Mouse (Mus musculus): Measurements from ENCODE around the gene Ipo8.

The Ipo8 gene

GRCm38 (mm10) chr6:148751400-148751799 lies 79.9 kb downstream of the Ipo8 start:
- peak; percentile 20 for DNase-seq

DNA sequence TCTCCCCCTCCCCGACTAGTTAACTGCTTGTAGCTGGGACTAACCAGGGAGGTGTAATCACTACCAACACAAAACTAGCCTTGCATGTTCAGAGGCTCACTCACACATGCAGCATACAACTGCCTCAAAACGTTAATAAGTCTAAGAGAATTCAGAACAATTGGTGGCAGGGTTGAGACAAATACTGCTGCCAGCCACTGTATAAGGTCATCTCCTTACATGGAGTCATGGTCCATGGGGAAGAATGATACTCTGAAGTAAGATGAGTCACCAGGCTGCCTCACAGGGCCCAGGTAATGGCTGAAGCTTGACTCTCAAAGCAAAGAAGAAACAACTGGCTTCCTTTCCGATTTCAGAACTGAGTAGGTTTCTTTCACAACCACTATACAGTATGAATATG lies 81.1 kb downstream of the Ipo8 start:
- no peak for DNase-seq

DNA sequence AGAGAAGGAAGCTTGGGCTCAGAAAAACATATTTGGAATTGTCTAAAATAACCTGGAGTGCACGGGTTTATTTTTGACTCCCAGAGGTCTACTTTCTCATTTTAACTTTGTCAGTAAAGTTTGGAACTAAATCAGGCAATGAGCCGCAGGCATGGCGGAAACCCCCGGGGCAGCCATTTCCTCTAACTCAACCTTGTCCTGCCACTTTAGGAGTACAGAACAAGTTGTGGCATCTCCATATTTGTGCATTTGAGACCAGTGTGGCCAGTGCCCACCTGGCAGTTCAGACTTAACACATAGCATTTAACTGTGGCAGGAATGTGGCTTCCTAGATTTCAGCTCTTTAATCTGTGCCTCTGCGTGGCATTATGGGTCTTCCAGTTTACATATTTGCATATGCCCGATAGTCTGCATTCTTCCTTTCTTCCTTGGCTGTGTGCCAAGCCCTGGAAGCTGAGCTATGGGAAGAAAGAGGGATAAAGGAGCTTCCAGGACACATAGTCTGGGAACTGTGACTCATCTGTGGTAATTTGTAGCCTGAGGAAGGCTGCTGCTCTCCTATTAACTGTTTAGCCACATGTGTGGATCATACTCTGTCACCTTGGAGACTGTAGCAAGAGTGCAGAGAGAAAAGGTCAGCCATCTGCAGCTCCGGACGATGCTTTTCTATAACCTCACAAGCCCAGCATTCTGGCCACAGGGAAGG lies 90.6 kb downstream of the Ipo8 start:
- DNase-seq, result peak; percentile 7

DNA sequence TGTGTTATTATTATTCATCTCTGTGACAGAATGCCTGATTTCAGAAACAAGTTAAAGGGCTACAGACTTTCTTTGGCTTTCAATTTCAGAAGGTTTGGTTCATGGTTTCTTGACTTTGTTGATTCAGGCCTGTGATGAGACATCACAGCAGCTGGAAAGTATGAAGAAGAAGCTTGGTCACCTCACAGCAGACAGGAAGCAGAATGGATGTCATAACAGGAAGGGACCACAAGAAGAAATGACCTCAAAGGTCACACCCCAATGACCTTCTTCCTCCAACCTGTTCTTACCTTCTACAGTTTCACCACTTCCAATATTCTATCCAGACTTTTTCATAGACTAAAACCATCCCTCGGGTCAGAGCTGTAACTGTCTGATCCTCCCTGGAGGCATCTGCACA lies 94.9 kb downstream of the Ipo8 start:
- DNase-seq, result no peak

DNA sequence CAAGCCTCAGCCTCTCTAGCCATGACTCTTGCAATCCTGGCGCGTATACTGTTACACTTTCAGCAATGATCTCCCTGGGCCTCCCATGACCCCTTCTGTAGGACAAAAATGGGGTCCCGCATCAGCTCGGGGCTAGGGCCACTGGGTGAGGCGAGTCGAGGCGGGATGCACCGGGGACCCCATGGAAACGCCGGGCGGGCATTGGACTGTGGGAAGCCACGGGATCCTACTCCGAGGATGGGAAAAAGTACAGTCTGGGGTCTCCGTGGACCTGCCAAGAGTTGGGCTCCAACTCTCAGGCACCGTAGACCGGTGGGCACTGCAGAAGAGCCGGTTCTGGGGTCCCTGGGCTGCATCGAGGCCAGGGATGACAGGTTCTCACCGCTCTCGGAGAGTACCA lies 97.3 kb downstream of the Ipo8 start:
- no peak for DNase-seq

GRCm38 (mm10) chr6:148732920-148733319 lies 98.3 kb downstream of the Ipo8 start:
- no peak for DNase-seq

GRCm38 (mm10) chr6:148728571-148728970 lies 102.7 kb downstream of the Ipo8 start:
- DNase-seq, result no peak

DNA sequence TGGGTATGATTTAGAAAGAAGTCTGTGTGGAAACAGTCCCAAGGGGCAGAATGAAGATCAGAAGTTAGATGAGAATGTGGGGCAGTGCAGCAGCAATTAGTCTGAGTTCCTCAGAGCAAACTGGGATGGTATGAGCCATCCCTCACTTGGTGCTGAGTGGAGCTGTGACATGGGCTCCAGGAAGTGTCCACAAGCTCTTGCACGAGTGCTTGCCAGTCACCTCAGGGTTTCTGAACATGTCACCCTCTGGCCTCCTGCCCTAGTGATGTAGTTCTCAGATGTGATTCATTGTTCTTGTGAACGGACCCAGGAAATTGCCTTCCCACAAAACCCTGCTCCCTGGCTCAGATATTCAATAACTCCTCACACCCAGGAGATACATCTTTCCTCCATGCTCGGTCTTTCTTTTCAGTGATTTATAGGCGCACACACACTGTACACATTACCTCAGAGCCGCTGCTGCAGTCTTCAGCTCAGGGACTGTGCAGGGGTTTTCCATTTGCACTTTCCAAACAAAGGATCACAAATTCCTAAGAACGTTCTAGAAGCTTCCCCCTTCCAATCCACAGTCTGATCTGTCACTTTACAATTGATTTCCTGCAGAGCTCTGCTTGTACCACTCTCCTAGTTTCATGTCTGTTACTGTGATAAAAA lies 103.3 kb downstream of the Ipo8 start:
- no peak for DNase-seq

DNA sequence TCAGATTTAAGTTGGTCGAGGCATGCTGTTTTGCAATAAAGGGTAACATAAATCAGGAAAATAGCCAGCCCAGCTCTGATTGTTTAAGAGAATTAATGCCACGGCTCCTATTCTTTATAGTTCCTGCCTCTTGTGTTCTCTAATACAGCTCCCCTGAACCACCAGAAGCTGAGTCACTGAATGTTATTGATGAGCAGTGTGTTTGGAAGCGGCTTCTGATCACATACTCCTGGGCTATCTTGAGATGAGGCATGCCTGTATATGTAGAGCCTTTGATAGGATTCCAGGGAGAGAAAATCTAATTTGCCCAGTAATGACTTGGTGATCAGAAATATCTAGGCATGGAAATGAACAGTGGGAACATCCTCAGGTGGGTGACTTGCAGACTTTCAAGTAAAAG lies 106.8 kb downstream of the Ipo8 start:
- DNase-seq, result no peak
